ENCODE assay signal across 8 mouse cellular contexts in genomic region chr5:108549489-108550206, GRCm38 (mm10). TPM values are rescaled to one million over a fixed set of nuclear protein-coding genes. Genes with fewer than 3 reads are reported as not detected.
DNase-seq lines count a peak whose midpoint lies in the region; ATAC-seq and TF ChIP-seq lines count a peak whose summit lies in the region.

Cplx1 (minus strand) TSS chr5:108550024.

- no peak within 1 kb of the TSS for H3K9ac ChIP-seq in intestine, embryonic 14.5 days (ENCODE audit: low read length)
- H3K9ac ChIP-seq in midbrain, embryonic 13.5 days (replicated peaks) = peak within 1 kb of the TSS; percentile 70
- H3K9ac ChIP-seq in stomach, embryonic 16.5 days (ENCODE audit: low read length) = no peak within 1 kb of the TSS

- no peaks in the 10 kb centered on the region for H3K4me1 ChIP-seq in lung, adult 2 months (ENCODE audit: control insufficient read depth, insufficient read depth, low read length)
- no peaks in the 10 kb centered on the region for H3K4me1 ChIP-seq in intestine, embryonic 14.5 days (replicated peaks; ENCODE audit: control insufficient read depth, insufficient read depth, low read length)
- peaks cover 18% of the 10 kb centered on the region for H3K4me1 ChIP-seq in midbrain, embryonic 13.5 days (replicated peaks)
- H3K4me1 ChIP-seq in stomach, embryonic 16.5 days (ENCODE audit: control insufficient read depth, insufficient read depth, low read length) = peaks cover 5% of the 10 kb centered on the region; the same call in 1 of the 2 replicates

- peak; percentile 85 for ATAC-seq in frontal cortex, adult (ENCODE audit: low TSS enrichment)
- peak; percentile 80; the same call in 1 of the 2 replicates for ATAC-seq in intestine, embryonic 14.5 days (replicated peaks; ENCODE audit: low FRiP score, low TSS enrichment, low read depth)
- peak; percentile 92 for ATAC-seq in midbrain, embryonic 13.5 days
- peak; percentile 38; the same call in 1 of the 2 replicates for ATAC-seq in stomach, embryonic 16.5 days (ENCODE audit: insufficient read depth, low FRiP score)

- no peak within 1 kb of the TSS for H3K4me3 ChIP-seq in lung, adult 2 months (replicated peaks; ENCODE audit: extremely low read depth, low read depth, low read length)
- peak within 1 kb of the TSS; percentile 3 for H3K4me3 ChIP-seq in intestine, embryonic 14.5 days (ENCODE audit: low read depth, low read length)
- H3K4me3 ChIP-seq in midbrain, embryonic 13.5 days (replicated peaks) = peak within 1 kb of the TSS; percentile 54
- H3K4me3 ChIP-seq in stomach, embryonic 16.5 days (replicated peaks; ENCODE audit: low read length) = peak within 1 kb of the TSS; percentile 32

- no peak within 1 kb of the TSS for H3K27ac ChIP-seq in intestine, embryonic 14.5 days (ENCODE audit: low read depth)
- H3K27ac ChIP-seq in midbrain, embryonic 13.5 days = peak within 1 kb of the TSS; percentile 55
- H3K27ac ChIP-seq in stomach, embryonic 16.5 days (ENCODE audit: low read length) = no peak within 1 kb of the TSS

- DNase-seq in lung, adult 2 months = peak; percentile 31
- no peak for DNase-seq in lung, postnatal 25 days (ENCODE audit: low spot score)
- peak; percentile 81 for DNase-seq in cerebellum, adult 8-10 months
- DNase-seq in intestine, embryonic 14.5 days (ENCODE audit: low spot score) = peak; percentile 93
- DNase-seq in left cerebral cortex, postnatal 25 days (ENCODE audit: low spot score in 2 of 2) = peak; percentile 81 to 82

- no peaks in the 10 kb centered on the region for H3K9me3 ChIP-seq in intestine, embryonic 14.5 days (ENCODE audit: control insufficient read depth, low read length)
- no peaks in the 10 kb centered on the region for H3K9me3 ChIP-seq in midbrain, embryonic 13.5 days
- H3K9me3 ChIP-seq in stomach, embryonic 16.5 days (replicated peaks; ENCODE audit: control insufficient read depth, low read length) = no peaks in the 10 kb centered on the region

- TF ChIP-seq CTCF in lung, adult 2 months (IDR thresholded peaks at IDR 0.05; ENCODE audit: insufficient read depth, low read length) = no peak

- intact Hi-C loops in left cerebral cortex, postnatal 25 days (cut with DNase I) = no loop called here

- no peak for TF ChIP-seq POLR2A in lung, adult 2 months (IDR thresholded peaks at IDR 0.05; ENCODE audit: borderline replicate concordance, extremely low read depth, low read depth, low read length)

- H3K36me3 ChIP-seq in intestine, embryonic 14.5 days (ENCODE audit: control insufficient read depth, insufficient read depth, low read length) = no peaks in the 10 kb centered on the region
- no peaks in the 10 kb centered on the region for H3K36me3 ChIP-seq in midbrain, embryonic 13.5 days
- no peaks in the 10 kb centered on the region for H3K36me3 ChIP-seq in stomach, embryonic 16.5 days (ENCODE audit: control insufficient read depth, insufficient read depth, low read length)

- H3K4me2 ChIP-seq in intestine, embryonic 14.5 days (ENCODE audit: low read length) = peak within 1 kb of the TSS; percentile 47
- H3K4me2 ChIP-seq in midbrain, embryonic 13.5 days (replicated peaks) = peak within 1 kb of the TSS; percentile 80
- peak within 1 kb of the TSS; percentile 48 for H3K4me2 ChIP-seq in stomach, embryonic 16.5 days (ENCODE audit: low read depth, low read length)

- WGBS in lung, adult 2 months = 2% methylated on average over 55 of the region's 56 CpGs
- under 1% methylated on average over 55 of the region's 56 CpGs for whole genome bisulfite sequencing in intestine, embryonic 14.5 days
- under 1% methylated on average over 48 of the region's 56 CpGs for WGBS in midbrain, embryonic 13.5 days
- 1% methylated on average over 56 of the region's 56 CpGs for WGBS in stomach, embryonic 16.5 days

- peaks cover 44% of the 10 kb centered on the region for H3K27me3 ChIP-seq in intestine, embryonic 14.5 days (replicated peaks; ENCODE audit: control insufficient read depth, insufficient read depth, low read length)
- H3K27me3 ChIP-seq in midbrain, embryonic 13.5 days = peaks cover 54% of the 10 kb centered on the region
- H3K27me3 ChIP-seq in stomach, embryonic 16.5 days (ENCODE audit: control insufficient read depth, insufficient read depth, low read length) = peaks cover 30% of the 10 kb centered on the region

RNA-seq across cellular contexts. Expression of gene Cplx1, which starts in this region (rescaled TPM):
- 0.05 and 0.19 TPM in 2 replicates for polyA plus RNA-seq in lung, adult 2 months (2012; rRNA removed)
- polyA plus RNA-seq in intestine, embryonic 14.5 days (2014; fragmentation: Nextera tagmentation; extraction: Ambion mirVana) = 3.1 and 3.2 TPM in 2 replicates
- 100 to 1,000 TPM; 640 to 650 TPM for total RNA-seq in left cerebral cortex, postnatal 25 days (2021)
- 31.6 and 33.5 TPM in 2 replicates for polyA plus RNA-seq in midbrain, embryonic 13.5 days (2015; fragmentation: Nextera tagmentation; extraction: Ambion mirVana)
- polyA plus RNA-seq in stomach, embryonic 16.5 days (2015; fragmentation: Nextera tagmentation; extraction: Ambion mirVana) = 2.9 and 3.4 TPM in 2 replicates

Comparison
In these comparisons a context has a peak if more than half of its experiments do, and no peak if none do; other contexts are left out.
1. Peak in DNase-seq in lung, adult 2 months; RNA of the gene not detected or under 1 TPM.
2. ATAC-seq: peak in every context shown above with its lines; median percentile 92 in midbrain, embryonic 13.5 days; 85 in frontal cortex, adult; 80 in intestine, embryonic 14.5 days; 38 in stomach, embryonic 16.5 days.